Mouse (Mus musculus) right cerebral cortex, adult 18-20 months (tissue): ENCODE data around the gene 2310039H08Rik.

Experiments used
- DNase-seq: peaks from one replicate; pipeline ENCODE4 v3.0.0; 2022; ENCODE audit warnings: mixed read lengths

The 2310039H08Rik gene

DNA sequence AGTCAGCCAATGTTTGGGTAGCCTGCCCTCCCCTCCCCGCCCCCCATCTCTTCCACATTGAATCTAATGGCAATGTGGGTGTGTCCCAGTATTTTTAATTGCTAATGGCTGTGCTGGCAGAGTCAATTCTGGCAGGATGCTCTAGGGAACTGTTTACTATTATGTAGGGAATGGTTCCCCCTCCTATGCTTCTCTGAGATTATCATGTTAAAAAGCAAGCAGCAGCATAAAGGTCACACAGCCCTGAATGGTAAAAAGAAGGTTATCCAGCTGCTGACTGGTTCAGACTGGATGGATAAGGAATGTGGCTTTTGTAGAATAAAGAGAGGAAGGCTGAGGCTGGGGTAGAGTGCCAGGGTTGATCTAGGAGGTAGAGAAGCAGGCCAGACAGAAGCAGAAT, 40.0 kb downstream of the 2310039H08Rik start:
- no peak for DNase-seq

DNA sequence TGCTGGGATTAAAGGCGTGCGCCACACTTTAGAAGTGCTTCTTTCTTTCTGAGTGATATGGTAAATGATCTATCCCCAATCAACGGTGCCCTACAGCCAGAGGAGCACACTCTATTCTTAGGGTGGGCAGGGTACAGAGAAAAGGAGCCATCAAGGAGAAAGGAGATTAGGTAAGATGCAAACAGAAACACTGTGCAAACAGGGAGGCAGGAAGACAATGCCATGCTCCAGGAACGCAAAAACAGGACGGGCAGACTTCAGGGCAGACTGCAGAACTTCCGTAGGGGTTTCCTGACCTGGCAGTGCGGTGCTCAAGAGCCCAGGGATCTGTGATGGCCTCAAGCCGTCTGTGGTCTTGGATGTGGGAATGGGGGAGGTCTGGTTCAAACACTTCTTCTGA, 41.2 kb downstream of the 2310039H08Rik start:
- no peak for DNase-seq

DNA sequence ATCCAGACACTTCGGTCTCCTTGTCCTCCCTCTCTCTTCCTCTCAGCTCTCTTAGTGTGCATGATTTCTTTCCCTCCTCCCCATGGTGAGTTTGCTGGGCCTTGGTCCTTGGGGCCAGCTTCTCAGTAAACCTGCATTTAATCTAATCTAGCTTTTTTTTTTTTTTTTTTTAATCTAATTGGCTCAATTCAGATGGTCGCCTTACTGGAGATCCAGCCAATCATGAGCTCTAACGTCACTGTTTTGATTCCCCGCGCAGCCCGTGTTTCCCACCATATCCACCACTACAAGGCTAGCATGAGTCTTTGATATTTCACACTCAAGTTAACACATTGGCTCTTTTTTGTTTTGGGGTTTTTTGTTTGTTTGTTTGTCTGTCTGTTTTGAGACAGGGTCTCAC, 42.1 kb downstream of the 2310039H08Rik start:
- no peak for DNase-seq

DNA sequence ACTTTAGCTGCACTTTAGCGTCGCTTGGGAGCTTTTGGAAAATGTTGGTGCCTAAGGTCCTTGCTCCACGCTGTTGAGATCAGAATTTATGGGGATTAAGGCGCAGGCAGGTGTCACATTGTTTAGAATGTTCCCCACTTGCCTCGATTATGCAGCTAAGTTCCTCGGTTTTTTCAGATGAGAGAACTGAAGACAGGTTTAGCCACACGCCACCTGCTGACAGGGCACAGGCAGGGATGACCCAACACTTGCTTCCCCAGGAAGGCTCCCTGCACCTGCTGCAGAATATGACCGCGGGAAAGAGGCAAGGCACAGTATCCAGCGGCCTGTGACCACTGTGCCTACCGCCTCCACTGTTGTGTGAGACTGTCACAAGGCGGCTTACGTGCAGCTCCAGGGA, 43.9 kb downstream of the 2310039H08Rik start:
- no peak for DNase-seq

DNA sequence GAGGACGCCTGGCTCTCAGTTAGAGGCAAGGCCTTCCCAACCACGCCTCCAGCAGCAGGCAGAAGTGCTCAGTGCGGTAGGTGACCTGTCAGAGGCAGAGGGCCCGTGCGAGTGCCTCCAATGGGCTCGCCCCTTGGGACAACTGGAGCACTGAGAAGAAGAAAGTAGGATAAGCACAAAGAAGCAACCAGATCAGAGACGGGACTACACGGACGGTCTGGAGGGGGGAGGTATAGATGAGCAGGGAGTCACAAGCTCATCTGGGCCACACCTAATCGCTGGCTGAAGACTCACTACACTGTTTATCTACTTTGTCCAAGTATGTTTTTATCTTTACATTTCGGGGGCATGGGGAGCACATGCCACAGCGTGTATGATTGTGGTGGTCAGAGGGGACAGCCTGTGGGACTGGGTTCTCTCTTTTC, 45.3 kb downstream of the 2310039H08Rik start:
- no peak for DNase-seq

DNA sequence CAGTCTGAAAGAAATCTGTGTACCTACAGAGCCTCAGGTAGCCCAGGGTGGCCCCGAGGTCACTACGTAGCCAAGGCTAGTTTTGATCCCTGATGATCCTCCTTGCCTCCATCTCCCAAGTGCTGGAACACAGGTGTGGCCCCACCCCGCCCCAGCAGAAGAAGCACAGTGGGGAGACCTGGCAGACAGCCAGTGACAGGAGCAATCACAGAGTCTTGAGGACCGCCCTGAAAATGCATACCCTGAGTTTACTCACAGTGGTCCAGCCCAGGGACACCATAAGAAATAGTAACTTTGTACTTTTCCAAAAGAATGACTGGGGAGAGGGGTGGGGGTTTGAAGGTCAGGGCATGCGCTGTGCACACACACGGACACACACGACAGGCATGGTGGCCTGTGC, 48.2 kb downstream of the 2310039H08Rik start:
- no peak for DNase-seq
